Mouse (Mus musculus) lung, embryonic 16.5 days (tissue): ENCODE data around the gene Lpp. TPM values are rescaled to one million over a fixed set of nuclear protein-coding genes. Genes with fewer than 3 reads are reported as not detected.

ENCODE experiments used
- ATAC-seq: fragments of 200-750 bp; cut with Nextera tagmentation; 2 replicates; pipeline ENCODE4 v1.8.0; 2017; ENCODE audit warnings: low read depth, mild to moderate bottlenecking, moderate library complexity
- H3K27ac ChIP-seq: fragments of 300-500 bp; sonication (generic); 2 replicates; pipeline ENCODE4 v1.5.1; 2014; ENCODE audit warnings: mild to moderate bottlenecking, control low read depth, low read length
- H3K27me3 ChIP-seq: fragments of 300-500 bp; sonication (generic); 2 replicates; pipeline ENCODE4 v1.6.1; 2014; ENCODE audit warnings: low read depth, low read length, mixed read lengths; ENCODE audit not compliant: control insufficient read depth, insufficient read depth
- H3K36me3 ChIP-seq: fragments of 300-500 bp; sonication (generic); 2 replicates; pipeline ENCODE4 v1.6.1; 2014; ENCODE audit warnings: low read length; ENCODE audit not compliant: control insufficient read depth, insufficient read depth
- H3K4me1 ChIP-seq: fragments of 300-500 bp; sonication (generic); replicated peaks from 2 replicates; pipeline ENCODE4 v1.6.1; 2014; ENCODE audit warnings: low read length, mixed read lengths; ENCODE audit not compliant: control insufficient read depth, insufficient read depth
- H3K4me2 ChIP-seq: fragments of 300-500 bp; sonication (generic); 2 replicates; pipeline ENCODE4 v1.6.1; 2014; ENCODE audit warnings: low read depth, low read length, control low read depth
- H3K4me3 ChIP-seq: fragments of 300-500 bp; sonication (generic); 2 replicates; pipeline ENCODE4 v1.5.1; 2014; ENCODE audit warnings: mild to moderate bottlenecking, low read length, control low read depth
- H3K9ac ChIP-seq: fragments of 300-500 bp; sonication (generic); 2 replicates; pipeline ENCODE4 v1.6.1; 2014; ENCODE audit warnings: low read length, control low read depth
- H3K9me3 ChIP-seq: fragments of 300-500 bp; sonication (generic); 2 replicates; pipeline ENCODE4 v1.6.1; 2016; ENCODE audit warnings: low read length; ENCODE audit not compliant: control insufficient read depth
- WGBS: fragments of 180-500 bp; shearing (Covaris S2); extraction: QIAGEN DNeasy Blood & Tissue Kit; methylation state at CpG from one replicate; pipeline ENCODE4 v1.1.7; 2014; 5-methylcytosine and 5-hydroxymethylcytosine counted together
- polyA plus RNA-seq: library from polyadenylated mRNA; unstranded; fragments of >200 nt; fragmentation: Nextera tagmentation; extraction: Ambion mirVana; gene quantifications from 2 replicates; pipeline ENCODE4 v1.2.1, GENCODE M21; 2015

Lpp gene
- polyA plus RNA-seq, 1 experiment from 2014 or later = 76.8 TPM

GRCm38 (mm10) chr16:24425816-24426215 lies 32.5 kb downstream of the Lpp start:
- no peaks in the 10 kb centered on the region for H3K9me3 ChIP-seq
- H3K4me2 ChIP-seq = no peak overlapping the region
- peaks cover 6% of the 10 kb centered on the region for H3K4me1 ChIP-seq
- ATAC-seq = no peak
- WGBS = 40% methylated on average over 3 of the region's 3 CpGs
- H3K4me3 ChIP-seq = no peak overlapping the region
- H3K9ac ChIP-seq = no peak overlapping the region
- no peak overlapping the region for H3K27ac ChIP-seq
- H3K36me3 ChIP-seq = no peaks in the 10 kb centered on the region
- no peaks in the 10 kb centered on the region for H3K27me3 ChIP-seq

- H3K4me3 ChIP-seq = no peak overlapping the region
- no peak overlapping the region for H3K27ac ChIP-seq
- H3K4me1 ChIP-seq = peaks cover 6% of the 10 kb centered on the region
- no peak for ATAC-seq
- no peak overlapping the region for H3K4me2 ChIP-seq
- H3K36me3 ChIP-seq = no peaks in the 10 kb centered on the region
- no peaks in the 10 kb centered on the region for H3K9me3 ChIP-seq
- no peaks in the 10 kb centered on the region for H3K27me3 ChIP-seq
- WGBS = 85% methylated on average over 3 of the region's 3 CpGs
- no peak overlapping the region for H3K9ac ChIP-seq
Observed at GRCm38 (mm10) chr16:24427606-24428005, 34.3 kb downstream of the Lpp start.

DNA sequence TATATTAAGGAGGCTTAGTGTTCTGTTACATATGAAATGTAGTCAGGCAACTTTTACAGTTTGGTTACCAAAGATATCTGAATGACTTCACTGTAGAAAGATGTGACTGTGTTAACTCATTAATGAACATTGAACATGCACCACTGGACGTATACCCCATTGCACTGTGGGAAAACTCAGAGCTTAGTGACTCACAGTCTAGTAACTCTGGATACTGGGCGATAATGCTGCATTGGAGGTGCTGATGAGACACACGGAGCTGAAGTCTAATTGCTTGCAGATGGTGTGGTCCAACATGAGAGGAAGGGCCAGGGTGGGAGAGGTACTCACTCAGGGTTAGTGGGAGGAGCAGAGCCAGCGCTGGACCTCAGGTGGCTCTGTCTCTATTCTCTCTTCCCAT lies 34.7 kb downstream of the Lpp start:
- no peaks in the 10 kb centered on the region for H3K9me3 ChIP-seq
- H3K4me1 ChIP-seq = peaks cover 6% of the 10 kb centered on the region
- no peak overlapping the region for H3K9ac ChIP-seq
- no peak overlapping the region for H3K4me2 ChIP-seq
- 64% methylated on average over 4 of the region's 4 CpGs for WGBS
- H3K27ac ChIP-seq = no peak overlapping the region
- no peak overlapping the region for H3K4me3 ChIP-seq
- no peaks in the 10 kb centered on the region for H3K27me3 ChIP-seq
- no peaks in the 10 kb centered on the region for H3K36me3 ChIP-seq
- no peak for ATAC-seq

- 84% methylated on average over 4 of the region's 4 CpGs for WGBS
- Histone ChIP-seq H3K4me1 (peaks cover 13% of the 10 kb centered on the region), H3K36me3 (no peaks in the 10 kb centered on the region), H3K4me2 (no peak overlapping the region), H3K4me3 (no peak overlapping the region), H3K27me3 (no peaks in the 10 kb centered on the region), H3K9ac (no peak overlapping the region), H3K9me3 (no peaks in the 10 kb centered on the region), H3K27ac (no peak overlapping the region)
- no peak for ATAC-seq
Observed at GRCm38 (mm10) chr16:24428742-24429141, 35.4 kb downstream of the Lpp start.

DNA sequence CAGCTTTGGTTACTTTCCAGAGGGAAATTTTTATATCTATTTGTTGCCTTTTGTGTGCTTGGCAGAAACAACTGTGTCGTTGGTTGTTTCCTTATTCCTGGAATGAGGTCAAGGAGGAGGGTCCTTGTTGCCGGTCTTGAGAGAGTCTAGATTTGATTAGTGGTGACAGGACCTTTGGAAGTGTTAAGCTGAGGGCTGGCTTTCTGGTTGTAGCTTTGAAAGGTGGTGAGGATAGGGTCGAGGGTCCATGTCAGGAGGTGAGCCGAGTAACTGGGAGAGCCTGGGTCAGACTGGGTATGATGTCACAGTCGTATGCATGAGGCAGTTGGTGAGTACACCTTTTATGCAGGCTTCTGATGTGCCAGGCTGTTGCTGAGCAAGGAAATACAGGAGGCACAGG lies 36.4 kb downstream of the Lpp start:
- peaks cover 22% of the 10 kb centered on the region for H3K4me1 ChIP-seq
- no peak for ATAC-seq
- no peak overlapping the region for H3K4me2 ChIP-seq
- no peaks in the 10 kb centered on the region for H3K36me3 ChIP-seq
- no peak overlapping the region for H3K9ac ChIP-seq
- H3K9me3 ChIP-seq = no peaks in the 10 kb centered on the region
- H3K27me3 ChIP-seq = no peaks in the 10 kb centered on the region
- 34% methylated on average over 5 of the region's 5 CpGs for WGBS
- no peak overlapping the region for H3K27ac ChIP-seq
- no peak overlapping the region for H3K4me3 ChIP-seq

DNA sequence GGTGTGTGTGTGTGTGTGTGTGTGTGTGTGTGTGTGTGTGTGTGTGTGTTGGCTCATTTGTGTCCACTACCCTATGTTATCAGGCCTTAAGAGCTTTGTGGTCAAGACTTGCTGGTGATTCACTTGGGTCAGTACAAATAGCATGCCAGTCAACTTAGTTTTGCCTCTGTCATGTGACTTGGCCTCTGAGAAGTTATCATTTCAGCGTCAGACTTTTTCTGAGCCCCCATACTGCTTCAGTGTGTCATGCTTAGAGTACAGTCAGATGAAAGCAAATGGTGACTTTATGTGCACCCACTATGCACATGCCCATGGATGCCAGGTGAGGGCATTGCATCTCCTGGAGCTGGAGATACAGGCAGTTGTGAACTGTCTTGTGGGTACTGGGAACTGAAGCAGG lies 38.5 kb downstream of the Lpp start:
- Histone ChIP-seq H3K27me3 (no peaks in the 10 kb centered on the region), H3K4me3 (no peak overlapping the region), H3K9ac (no peak overlapping the region), H3K27ac (no peak overlapping the region), H3K9me3 (no peaks in the 10 kb centered on the region), H3K4me1 (peaks cover 23% of the 10 kb centered on the region), H3K4me2 (no peak overlapping the region), H3K36me3 (no peaks in the 10 kb centered on the region)
- no peak for ATAC-seq
- 83% methylated on average over 1 of the region's 1 CpGs for WGBS

- ATAC-seq = peak; percentile 50; the same call in 1 of the 2 replicates
- peaks cover 20% of the 10 kb centered on the region for H3K4me1 ChIP-seq
- no peaks in the 10 kb centered on the region for H3K36me3 ChIP-seq
- no peak overlapping the region for H3K4me2 ChIP-seq
- WGBS = 21% methylated on average over 7 of the region's 7 CpGs
- H3K4me3 ChIP-seq = no peak overlapping the region
- H3K9ac ChIP-seq = no peak overlapping the region
- H3K9me3 ChIP-seq = no peaks in the 10 kb centered on the region
- no peaks in the 10 kb centered on the region for H3K27me3 ChIP-seq
- H3K27ac ChIP-seq = no peak overlapping the region
Observed at GRCm38 (mm10) chr16:24433563-24433962, 40.3 kb downstream of the Lpp start.

GRCm38 (mm10) chr16:24434026-24434425 lies 40.7 kb downstream of the Lpp start:
- Histone ChIP-seq H3K4me1 (peaks cover 20% of the 10 kb centered on the region), H3K9ac (no peak overlapping the region), H3K4me2 (no peak overlapping the region), H3K36me3 (no peaks in the 10 kb centered on the region), H3K27me3 (no peaks in the 10 kb centered on the region), H3K9me3 (no peaks in the 10 kb centered on the region), H3K27ac (peak overlapping the region; percentile 53), H3K4me3 (no peak overlapping the region)
- 27% methylated on average over 7 of the region's 7 CpGs for WGBS
- peak; percentile 15; the same call in 1 of the 2 replicates for ATAC-seq

- ATAC-seq = 0 out of 2 replicates have a peak, but pooled peaks have one; percentile 4
- Histone ChIP-seq H3K27me3 (no peaks in the 10 kb centered on the region), H3K36me3 (no peaks in the 10 kb centered on the region), H3K4me1 (peaks cover 20% of the 10 kb centered on the region), H3K4me3 (no peak overlapping the region), H3K27ac (peak overlapping the region; percentile 53), H3K4me2 (no peak overlapping the region), H3K9me3 (no peaks in the 10 kb centered on the region), H3K9ac (no peak overlapping the region)
- WGBS = 42% methylated on average over 7 of the region's 7 CpGs
Observed at GRCm38 (mm10) chr16:24434531-24435114, 41.3 kb downstream of the Lpp start.

- WGBS = 45% methylated on average over 6 of the region's 6 CpGs
- Histone ChIP-seq H3K9me3 (no peaks in the 10 kb centered on the region), H3K36me3 (no peaks in the 10 kb centered on the region), H3K4me1 (peaks cover 20% of the 10 kb centered on the region), H3K4me2 (no peak overlapping the region), H3K27me3 (no peaks in the 10 kb centered on the region), H3K4me3 (no peak overlapping the region), H3K27ac (no peak overlapping the region; the same call in 1 of the 2 replicates), H3K9ac (no peak overlapping the region)
- no peak for ATAC-seq
Observed at GRCm38 (mm10) chr16:24435115-24435553, 41.8 kb downstream of the Lpp start.
